Mouse (Mus musculus): ENCODE measurements around the gene Gpat3. TPM values are rescaled to one million over a fixed set of nuclear protein-coding genes. Genes with fewer than 3 reads are reported as not detected.
A peak's percentile ranks its signal among the peaks of the same experiment; 100 is the strongest.

The Gpat3 gene
- total RNA-seq, 1 experiment from 2014 or later = 0.94 TPM

- ATAC-seq (replicated peaks in 1 of 2; ENCODE audit: insufficient read depth in 1 of 2, low FRiP score in 2 of 2, low TSS enrichment in 1 of 2, low read depth in 1 of 2, poor library complexity in 2 of 2, severe bottlenecking in 2 of 2) = no peak
Observed at GRCm38 (mm10) chr5:100901046-100901445, 55.5 kb downstream of the Gpat3 start.

- no peak for ATAC-seq (replicated peaks in 1 of 2; ENCODE audit: insufficient read depth in 1 of 2, low FRiP score in 2 of 2, low TSS enrichment in 1 of 2, low read depth in 1 of 2, poor library complexity in 2 of 2, severe bottlenecking in 2 of 2)
Observed at GRCm38 (mm10) chr5:100908478-100908877, 63.0 kb downstream of the Gpat3 start.

- ATAC-seq (replicated peaks in 1 of 2; ENCODE audit: insufficient read depth in 1 of 2, low FRiP score in 2 of 2, low TSS enrichment in 1 of 2, low read depth in 1 of 2, poor library complexity in 2 of 2, severe bottlenecking in 2 of 2) = no peak
Observed at GRCm38 (mm10) chr5:100908901-100909300, 63.4 kb downstream of the Gpat3 start.

- ATAC-seq (replicated peaks in 1 of 2; ENCODE audit: insufficient read depth in 1 of 2, low FRiP score in 2 of 2, low TSS enrichment in 1 of 2, low read depth in 1 of 2, poor library complexity in 2 of 2, severe bottlenecking in 2 of 2) = no peak
Observed at GRCm38 (mm10) chr5:100909691-100910090, 64.2 kb downstream of the Gpat3 start.

GRCm38 (mm10) chr5:100911502-100912097, 66.1 kb downstream of the Gpat3 start:
- ATAC-seq (replicated peaks in 1 of 2; ENCODE audit: insufficient read depth in 1 of 2, low FRiP score in 2 of 2, low TSS enrichment in 1 of 2, low read depth in 1 of 2, poor library complexity in 2 of 2, severe bottlenecking in 2 of 2) = peak; percentile 33; a peak in 2 of 4 replicates

GRCm38 (mm10) chr5:100912366-100912765, 66.9 kb downstream of the Gpat3 start:
- peak; percentile 38 to 62 for ATAC-seq (replicated peaks in 1 of 2; ENCODE audit: insufficient read depth in 1 of 2, low FRiP score in 2 of 2, low TSS enrichment in 1 of 2, low read depth in 1 of 2, poor library complexity in 2 of 2, severe bottlenecking in 2 of 2)

- ATAC-seq (replicated peaks in 1 of 2; ENCODE audit: insufficient read depth in 1 of 2, low FRiP score in 2 of 2, low TSS enrichment in 1 of 2, low read depth in 1 of 2, poor library complexity in 2 of 2, severe bottlenecking in 2 of 2) = no peak
Observed at GRCm38 (mm10) chr5:100913274-100913673, 67.8 kb downstream of the Gpat3 start.

GRCm38 (mm10) chr5:100914989-100915388, 69.5 kb downstream of the Gpat3 start:
- ATAC-seq (replicated peaks in 1 of 2; ENCODE audit: insufficient read depth in 1 of 2, low FRiP score in 2 of 2, low TSS enrichment in 1 of 2, low read depth in 1 of 2, poor library complexity in 2 of 2, severe bottlenecking in 2 of 2) = peak in 1 of 2 experiments; percentile 47; a peak in 1 of 4 replicates

- no peak for ATAC-seq (replicated peaks in 1 of 2; ENCODE audit: insufficient read depth in 1 of 2, low FRiP score in 2 of 2, low TSS enrichment in 1 of 2, low read depth in 1 of 2, poor library complexity in 2 of 2, severe bottlenecking in 2 of 2)
Observed at GRCm38 (mm10) chr5:100915411-100915810, 69.9 kb downstream of the Gpat3 start.

GRCm38 (mm10) chr5:100916416-100916815, 70.9 kb downstream of the Gpat3 start:
- ATAC-seq (replicated peaks in 1 of 2; ENCODE audit: insufficient read depth in 1 of 2, low FRiP score in 2 of 2, low TSS enrichment in 1 of 2, low read depth in 1 of 2, poor library complexity in 2 of 2, severe bottlenecking in 2 of 2) = no peak

- peak; percentile 51 to 56; a peak in 3 of 4 replicates for ATAC-seq (replicated peaks in 1 of 2; ENCODE audit: insufficient read depth in 1 of 2, low FRiP score in 2 of 2, low TSS enrichment in 1 of 2, low read depth in 1 of 2, poor library complexity in 2 of 2, severe bottlenecking in 2 of 2)
Observed at GRCm38 (mm10) chr5:100917252-100917774, 71.8 kb downstream of the Gpat3 start.

- ATAC-seq (replicated peaks in 1 of 2; ENCODE audit: insufficient read depth in 1 of 2, low FRiP score in 2 of 2, low TSS enrichment in 1 of 2, low read depth in 1 of 2, poor library complexity in 2 of 2, severe bottlenecking in 2 of 2) = peak; percentile 31 to 59; a peak in 1 of 4 replicates
Observed at GRCm38 (mm10) chr5:100919069-100919468, 73.6 kb downstream of the Gpat3 start.

GRCm38 (mm10) chr5:100929698-100930097, 84.2 kb downstream of the Gpat3 start:
- ATAC-seq (replicated peaks in 1 of 2; ENCODE audit: insufficient read depth in 1 of 2, low FRiP score in 2 of 2, low TSS enrichment in 1 of 2, low read depth in 1 of 2, poor library complexity in 2 of 2, severe bottlenecking in 2 of 2) = 0 out of 4 replicates have a peak, but pooled peaks of 1 of the 2 experiments have one; percentile 17

GRCm38 (mm10) chr5:100943716-100944115, 98.2 kb downstream of the Gpat3 start:
- ATAC-seq (replicated peaks in 1 of 2; ENCODE audit: insufficient read depth in 1 of 2, low FRiP score in 2 of 2, low TSS enrichment in 1 of 2, low read depth in 1 of 2, poor library complexity in 2 of 2, severe bottlenecking in 2 of 2) = no peak

- ATAC-seq (replicated peaks in 1 of 2; ENCODE audit: insufficient read depth in 1 of 2, low FRiP score in 2 of 2, low TSS enrichment in 1 of 2, low read depth in 1 of 2, poor library complexity in 2 of 2, severe bottlenecking in 2 of 2) = no peak
Observed at GRCm38 (mm10) chr5:100945336-100945735, 99.8 kb downstream of the Gpat3 start.

Other genes starting within 250 kb of the Gpat3 start
- gene Coq2, start 170.6 kb upstream of the Gpat3 start, total RNA-seq (2017) = 46.2 and 51.4 TPM in 2 replicates
- 7.1 and 7.9 TPM in 2 replicates for gene Hpse, start 126.0 kb upstream of the Gpat3 start, total RNA-seq (2017)
- gene Helq, start 47.1 kb upstream of the Gpat3 start, total RNA-seq (2017) = 20.6 and 29.9 TPM in 2 replicates
- 78.1 and 114 TPM in 2 replicates for gene Mrps18c, start 47.1 kb upstream of the Gpat3 start, total RNA-seq (2017)
- 51.8 and 54.5 TPM in 2 replicates for gene Abraxas1, start 24.7 kb upstream of the Gpat3 start, total RNA-seq (2017)